Mouse (Mus musculus): ENCODE measurements around the gene Pdcd11. TPM values are rescaled to one million over a fixed set of nuclear protein-coding genes. Genes with fewer than 3 reads are reported as not detected.

Pdcd11 gene
- total RNA-seq (2015; ENCODE audit: low replicate concordance): 2.9 and 3.1 TPM in 2 replicates
- 3.2 and 3.9 TPM in 2 replicates for total RNA-seq (2017; ENCODE audit: low replicate concordance)

GRCm38 (mm10) chr19:47090550-47091156 lies at the start of gene Pdcd11, which contains the start of gene Usmg5:
Gene Pdcd11, plus strand, starts transcription at chr19:47090768.
Gene Usmg5, minus strand, starts transcription at chr19:47090647.
- peak; percentile 98 for ATAC-seq (replicated peaks; ENCODE audit: low FRiP score, poor library complexity, severe bottlenecking)

DNA sequence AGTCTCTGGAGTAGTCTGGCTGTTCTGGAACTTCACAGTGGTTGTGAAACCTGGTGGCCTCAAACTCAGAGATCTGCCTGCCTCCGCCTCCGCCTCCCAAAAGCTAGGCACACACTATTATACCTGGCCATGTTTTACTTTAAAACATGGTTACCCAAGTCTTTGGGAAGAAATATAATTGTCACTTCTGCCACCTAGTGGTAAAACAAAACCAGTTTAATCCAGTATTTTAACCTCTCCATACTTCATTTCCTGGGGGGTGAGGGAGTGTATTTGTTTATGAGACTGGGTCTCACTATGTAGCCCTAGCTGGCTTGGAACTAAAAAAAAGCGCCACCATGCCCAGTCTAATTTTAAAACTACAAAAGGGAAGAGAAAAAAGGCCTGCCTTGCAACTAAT lies 47.0 kb upstream of the Pdcd11 start:
- no peak for ATAC-seq (replicated peaks; ENCODE audit: low FRiP score, poor library complexity, severe bottlenecking)

GRCm38 (mm10) chr19:47046343-47046742 lies 44.2 kb upstream of the Pdcd11 start:
- ATAC-seq (replicated peaks; ENCODE audit: low FRiP score, poor library complexity, severe bottlenecking): no peak

DNA sequence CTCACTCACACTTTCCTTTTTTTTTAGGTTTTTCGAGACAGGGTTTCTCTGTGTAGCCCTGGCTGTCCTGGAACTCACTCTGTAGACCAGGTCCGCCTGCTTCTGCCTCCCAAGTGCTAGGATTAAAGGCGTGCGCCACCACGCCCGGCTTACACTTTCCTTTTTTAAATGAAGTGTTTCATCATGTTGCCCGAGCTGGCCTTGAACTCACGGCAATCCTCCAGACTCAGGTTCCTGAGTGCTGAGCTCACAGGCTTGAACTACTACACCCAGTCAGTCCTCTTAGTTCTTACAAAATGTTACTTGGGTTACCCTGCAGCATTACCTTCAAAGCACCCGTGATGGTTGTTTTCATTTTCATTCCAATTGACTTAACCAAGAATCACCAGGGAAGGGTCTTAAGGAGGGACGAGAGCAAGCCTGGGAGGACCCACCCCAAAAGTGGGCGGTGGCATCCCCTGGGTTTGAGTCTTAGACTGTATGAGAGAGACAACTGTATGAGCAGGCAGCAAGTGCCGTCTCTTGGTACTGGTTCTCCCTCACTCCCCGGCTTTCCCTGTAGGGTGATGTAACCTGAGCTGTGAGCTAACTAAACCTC lies 43.2 kb upstream of the Pdcd11 start:
- ATAC-seq (replicated peaks; ENCODE audit: low FRiP score, poor library complexity, severe bottlenecking): no peak

DNA sequence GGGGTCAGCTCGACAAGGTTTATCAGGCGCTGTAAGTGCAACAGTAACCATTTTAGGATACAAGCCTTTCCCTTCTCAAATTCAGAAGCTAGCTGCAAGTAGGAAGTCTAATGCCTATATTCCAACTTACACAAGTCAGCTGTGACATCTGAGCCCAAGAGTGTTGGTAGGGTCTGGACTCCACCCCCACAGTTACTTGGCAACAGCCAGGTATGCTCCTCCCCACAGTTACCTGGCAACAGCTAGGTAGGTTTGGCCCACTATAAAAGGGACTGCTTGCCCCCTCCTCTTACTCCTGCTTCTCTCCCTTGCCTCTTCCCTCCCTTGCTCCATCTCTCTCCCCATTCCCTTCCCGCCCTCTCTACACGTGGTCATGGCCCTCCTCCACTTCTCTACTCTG lies 41.5 kb upstream of the Pdcd11 start:
- no peak for ATAC-seq (replicated peaks; ENCODE audit: low FRiP score, poor library complexity, severe bottlenecking)

- 0 out of 2 replicates have a peak, but pooled peaks have one; percentile 32 for ATAC-seq (replicated peaks; ENCODE audit: low FRiP score, poor library complexity, severe bottlenecking)
Measured at GRCm38 (mm10) chr19:47049840-47050239, 40.7 kb upstream of the Pdcd11 start.

DNA sequence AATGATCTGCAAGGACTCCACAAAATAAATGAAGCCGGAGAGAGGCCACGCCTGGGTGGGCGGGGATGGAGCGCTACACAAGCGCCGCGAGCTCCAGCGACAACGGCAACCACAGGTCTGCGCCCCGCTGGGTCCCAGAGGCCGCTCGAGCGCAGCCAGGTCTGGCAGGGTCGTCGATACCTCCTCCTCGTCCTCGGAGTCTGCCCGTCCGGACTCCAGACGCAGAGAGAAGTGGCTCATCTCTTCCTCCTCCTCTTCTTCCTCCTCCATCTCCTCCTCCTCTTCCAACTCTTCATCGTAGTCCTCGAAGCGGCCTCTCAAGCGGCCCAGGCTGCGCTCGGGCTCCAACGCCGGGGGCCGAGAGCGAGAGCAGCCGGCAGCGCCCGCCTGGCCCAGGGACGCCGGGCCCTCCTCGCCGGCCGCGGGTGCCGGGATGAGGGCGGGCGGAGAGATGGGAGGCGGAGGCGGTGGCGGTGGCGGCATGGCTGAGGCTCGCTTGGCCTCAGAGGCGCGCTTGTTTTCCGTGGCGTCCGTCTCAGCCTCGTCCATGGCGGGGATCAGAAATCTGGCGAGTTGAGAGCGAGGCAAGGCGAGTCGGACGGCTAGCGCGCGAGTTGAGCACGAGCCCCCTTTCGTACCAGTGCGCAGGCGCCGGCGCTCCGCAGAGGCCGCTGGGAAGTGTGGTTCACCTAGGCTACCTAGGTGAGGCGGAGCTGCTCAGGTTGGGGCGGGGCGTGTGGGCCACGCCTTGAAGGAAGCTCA lies 40.1 kb upstream of the Pdcd11 start, which contains the start of gene Pcgf6:
Gene Pcgf6 (minus strand): TSS at position 636 of the 762 bp plus-strand sequence.
- peak; percentile 93 for ATAC-seq (replicated peaks; ENCODE audit: low FRiP score, poor library complexity, severe bottlenecking)

GRCm38 (mm10) chr19:47052927-47053326 lies 37.6 kb upstream of the Pdcd11 start:
- ATAC-seq (replicated peaks; ENCODE audit: low FRiP score, poor library complexity, severe bottlenecking): no peak

GRCm38 (mm10) chr19:47053471-47053870 lies 37.1 kb upstream of the Pdcd11 start:
- no peak for ATAC-seq (replicated peaks; ENCODE audit: low FRiP score, poor library complexity, severe bottlenecking)

DNA sequence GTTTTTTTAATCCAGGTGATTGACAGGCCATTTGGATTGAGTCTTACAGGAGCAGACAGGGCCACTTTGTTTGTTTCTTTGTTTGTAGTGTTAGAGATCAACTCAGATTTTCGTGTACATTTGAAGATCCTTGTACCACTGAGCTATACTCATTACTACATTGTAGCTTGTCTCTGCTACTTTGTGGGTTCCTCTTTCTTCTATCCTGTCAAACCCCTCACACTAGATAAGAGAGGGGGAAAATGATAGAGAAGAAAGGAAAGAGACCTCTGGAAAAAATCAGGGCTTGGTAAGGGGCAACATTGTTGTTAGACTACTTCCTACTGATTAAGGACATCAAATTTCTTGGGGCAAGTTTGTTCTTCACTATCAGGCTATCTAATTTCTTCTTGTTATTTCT lies 32.9 kb upstream of the Pdcd11 start:
- no peak for ATAC-seq (replicated peaks; ENCODE audit: low FRiP score, poor library complexity, severe bottlenecking)

- no peak for ATAC-seq (replicated peaks; ENCODE audit: low FRiP score, poor library complexity, severe bottlenecking)
Measured at GRCm38 (mm10) chr19:47065860-47066259, 24.7 kb upstream of the Pdcd11 start.

DNA sequence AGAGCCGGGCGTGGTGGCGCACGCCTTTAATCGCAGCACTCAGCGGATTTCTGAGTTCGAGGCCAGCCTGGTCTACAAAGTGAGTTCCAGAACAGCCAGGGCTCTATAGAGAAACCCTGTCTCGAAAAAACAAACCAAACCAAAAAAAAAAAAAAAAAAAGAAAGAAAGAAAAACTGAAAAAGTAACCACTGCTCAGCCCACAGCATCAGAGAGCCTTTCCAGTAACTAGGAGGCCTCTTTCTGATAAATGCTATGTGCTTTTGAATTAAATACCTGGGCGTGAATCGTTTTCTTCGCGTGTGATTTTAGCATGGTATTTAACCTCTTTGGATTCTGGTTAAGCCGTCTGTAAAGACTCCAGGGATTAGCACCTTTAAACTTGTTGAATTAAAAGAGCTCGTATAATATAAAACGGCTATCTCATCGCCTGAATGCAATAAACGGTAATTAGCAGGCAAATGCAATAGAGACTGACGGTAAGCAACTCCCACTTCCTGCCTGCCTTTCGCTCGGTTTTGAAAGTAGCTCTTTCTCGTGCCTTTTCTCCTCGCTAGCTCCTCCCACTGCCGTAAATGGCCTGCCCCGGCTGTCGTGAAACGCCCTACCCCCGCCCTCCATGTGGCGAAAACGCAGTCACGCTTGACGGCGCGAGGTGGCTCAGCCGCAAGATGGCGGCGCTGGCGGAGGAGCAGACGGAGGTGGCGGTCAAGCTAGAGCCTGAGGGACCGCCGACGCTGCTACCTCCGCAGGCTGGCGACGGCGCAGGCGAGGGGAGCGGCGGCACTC lies 23.3 kb upstream of the Pdcd11 start, which contains the start of gene Taf5:
Gene Taf5 (plus strand): TSS at position 651 of the 787 bp plus-strand sequence.
- ATAC-seq (replicated peaks; ENCODE audit: low FRiP score, poor library complexity, severe bottlenecking): peak; percentile 86

DNA sequence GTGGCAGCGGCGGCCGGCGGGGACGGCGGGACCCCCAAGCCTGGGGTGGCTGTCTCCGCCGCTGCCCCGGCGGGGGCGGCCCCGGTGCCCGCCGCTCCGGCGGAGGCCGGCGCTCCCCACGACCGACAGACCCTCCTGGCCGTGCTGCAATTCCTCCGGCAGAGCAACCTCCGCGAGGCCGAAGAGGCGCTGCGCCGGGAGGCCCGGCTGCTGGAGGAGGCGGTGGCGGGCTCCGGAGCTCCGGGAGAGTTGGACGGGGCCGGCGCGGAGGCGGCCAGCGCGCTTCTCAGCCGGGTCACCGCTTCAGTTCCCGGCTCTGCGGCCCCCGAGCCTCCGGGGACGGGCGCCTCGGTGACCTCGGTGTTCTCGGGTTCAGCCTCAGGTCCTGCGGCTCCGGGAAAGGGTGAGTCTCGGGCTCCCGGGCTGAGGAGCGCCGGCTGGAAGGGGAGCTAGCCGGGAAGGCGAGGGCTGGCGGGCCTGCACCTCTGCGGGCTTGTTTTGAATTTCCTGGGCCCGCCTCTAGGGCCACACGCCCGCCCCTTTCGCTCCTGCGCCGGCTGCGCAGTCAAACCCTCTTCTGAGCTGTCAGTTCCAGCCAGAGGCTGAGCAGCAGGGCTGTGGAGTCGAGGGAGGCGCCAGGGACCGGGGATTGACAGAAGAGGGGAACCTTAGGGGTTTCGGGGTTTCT lies 22.5 kb upstream of the Pdcd11 start:
- peak; percentile 94 for ATAC-seq (replicated peaks; ENCODE audit: low FRiP score, poor library complexity, severe bottlenecking)

DNA sequence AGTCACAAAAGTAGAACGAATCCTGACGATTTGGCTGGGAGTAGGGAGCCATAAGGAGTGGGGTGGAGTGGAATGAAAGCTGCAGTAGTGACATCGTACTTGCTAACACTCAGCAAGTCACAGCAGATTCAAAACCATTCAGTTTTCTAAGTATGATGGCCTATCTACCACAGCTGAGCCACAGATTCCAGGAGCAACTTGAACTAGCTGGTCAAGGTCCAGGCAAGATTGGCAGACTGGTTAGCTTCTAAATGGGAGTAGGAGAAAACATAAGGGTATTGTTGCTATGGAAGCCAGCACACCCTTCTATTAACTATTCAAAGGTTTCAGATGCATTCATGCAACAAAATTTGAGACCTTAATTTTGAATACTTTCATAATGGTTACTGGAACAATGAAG lies 2.3 kb upstream of the Pdcd11 start:
- ATAC-seq (replicated peaks; ENCODE audit: low FRiP score, poor library complexity, severe bottlenecking): no peak

- ATAC-seq (replicated peaks; ENCODE audit: low FRiP score, poor library complexity, severe bottlenecking): peak; percentile 69
Measured at GRCm38 (mm10) chr19:47089718-47090525, 646 bp upstream of the Pdcd11 start.

DNA sequence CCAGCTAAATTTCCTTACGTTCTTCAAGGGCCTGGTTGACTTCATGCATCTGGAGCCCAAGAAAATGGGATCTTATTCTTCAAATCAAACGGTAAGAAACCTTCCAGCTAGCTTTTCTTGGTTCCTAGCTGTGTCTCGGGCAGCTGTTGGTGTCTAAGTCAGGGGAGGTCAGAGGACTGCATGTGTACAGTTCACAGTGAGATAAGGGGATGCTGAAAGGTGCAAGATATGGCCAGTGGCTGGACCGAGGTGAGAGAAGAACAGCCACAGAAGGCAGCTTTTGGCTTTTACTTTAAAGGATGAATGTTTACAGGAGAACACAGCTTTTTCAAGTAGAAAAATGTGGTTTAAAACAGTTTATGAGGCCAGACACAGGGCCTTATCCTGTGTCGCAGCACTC lies 10.5 kb downstream of the Pdcd11 start:
- peak; percentile 87 for ATAC-seq (replicated peaks; ENCODE audit: low FRiP score, poor library complexity, severe bottlenecking)

GRCm38 (mm10) chr19:47104641-47105271 lies 14.2 kb downstream of the Pdcd11 start:
- no peak for ATAC-seq (replicated peaks; ENCODE audit: low FRiP score, poor library complexity, severe bottlenecking)

DNA sequence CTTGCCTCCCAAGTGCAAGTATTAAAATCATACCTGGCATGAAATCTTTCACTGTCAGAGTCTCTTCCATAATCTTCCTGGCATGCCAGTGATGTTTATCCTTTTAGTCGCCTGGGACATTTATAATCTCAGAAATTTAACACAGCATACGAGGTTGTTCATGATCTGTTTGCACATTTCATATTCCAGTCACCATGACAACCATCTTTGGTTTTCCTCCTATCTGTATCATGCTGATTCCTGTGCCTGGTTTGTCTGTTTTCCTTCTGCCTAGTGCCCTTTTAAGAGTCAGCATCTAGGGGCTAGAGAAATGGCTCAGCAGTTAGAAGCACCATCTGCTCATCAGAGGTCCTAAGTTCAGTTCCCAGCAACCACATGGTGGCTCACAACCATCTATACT lies 28.1 kb downstream of the Pdcd11 start:
- ATAC-seq (replicated peaks; ENCODE audit: low FRiP score, poor library complexity, severe bottlenecking): no peak
